Mouse (Mus musculus) spleen, adult 12 weeks (tissue): ENCODE measurements around the gene Bgn.

Source experiments
- DNase-seq: peaks from one replicate; pipeline ENCODE4 v3.0.0; 2022; ENCODE audit warnings: low spot score

Bgn gene

GRCm38 (mm10) chrX:73483484-73483810, at the start of gene Bgn:
Gene Bgn, plus strand, starts transcription at chrX:73483602.
- no peak for DNase-seq

- DNase-seq: no peak
These were observed 48.1 kb upstream of the Bgn start, which contains the start of gene Trex2 for GRCm38 (mm10) chrX:73435252-73435651. Gene Trex2, minus strand, starts transcription at chrX:73435344.

GRCm38 (mm10) chrX:73441428-73441827, 42.0 kb upstream of the Bgn start:
- no peak for DNase-seq

GRCm38 (mm10) chrX:73451949-73452348, 31.5 kb upstream of the Bgn start:
- peak; percentile 24 for DNase-seq

- DNase-seq: peak; percentile 83
These were observed 24.5 kb upstream of the Bgn start, which contains the start of gene Haus7 for GRCm38 (mm10) chrX:73458877-73459392. Gene Haus7, minus strand, starts transcription at chrX:73459044.

GRCm38 (mm10) chrX:73460792-73461191, 22.6 kb upstream of the Bgn start:
- DNase-seq: no peak

- no peak for DNase-seq
These were observed 17.8 kb upstream of the Bgn start for GRCm38 (mm10) chrX:73465483-73466186.

- no peak for DNase-seq
These were observed 15.8 kb upstream of the Bgn start for GRCm38 (mm10) chrX:73467446-73468241.

- DNase-seq: no peak
These were observed 15.1 kb upstream of the Bgn start for GRCm38 (mm10) chrX:73468330-73468729.

- no peak for DNase-seq
These were observed 14.7 kb upstream of the Bgn start for GRCm38 (mm10) chrX:73468752-73469151.

GRCm38 (mm10) chrX:73471764-73472163, 11.6 kb upstream of the Bgn start:
- no peak for DNase-seq

- no peak for DNase-seq
These were observed 8.8 kb upstream of the Bgn start for GRCm38 (mm10) chrX:73474340-73475165.

GRCm38 (mm10) chrX:73475658-73476256, 7.6 kb upstream of the Bgn start:
- DNase-seq: no peak

- DNase-seq: no peak
These were observed 6.8 kb upstream of the Bgn start for GRCm38 (mm10) chrX:73476621-73477020.

- no peak for DNase-seq
These were observed 5.9 kb upstream of the Bgn start for GRCm38 (mm10) chrX:73477500-73477899.

GRCm38 (mm10) chrX:73479656-73480055, 3.7 kb upstream of the Bgn start:
- DNase-seq: no peak

GRCm38 (mm10) chrX:73480334-73480733, 3.1 kb upstream of the Bgn start:
- no peak for DNase-seq

GRCm38 (mm10) chrX:73482643-73483483, 539 bp upstream of the Bgn start:
- no peak for DNase-seq

GRCm38 (mm10) chrX:73484076-73484475, 674 bp downstream of the Bgn start:
- no peak for DNase-seq

- DNase-seq: no peak
These were observed 1.5 kb downstream of the Bgn start for GRCm38 (mm10) chrX:73484870-73485269.

GRCm38 (mm10) chrX:73486920-73487319, 3.5 kb downstream of the Bgn start:
- no peak for DNase-seq
